Mouse (Mus musculus) heart, adult 2 months (tissue): ENCODE data around the gene Ghr. TPM values are rescaled to one million over a fixed set of nuclear protein-coding genes. Genes with fewer than 3 reads are reported as not detected.

Experiments
- DNase-seq, 2 experiments: peaks; one replicate each; pipeline ENCODE4 v3.0.0; 2021
- H3K27ac ChIP-seq: fragments of 200-600 bp; 2 replicates; pipeline ENCODE4 v1.8.1; 2022
- H3K27me3 ChIP-seq: fragments of 200-500 bp; 2 replicates; pipeline ENCODE4 v1.6.1; 2012; ENCODE audit warnings: mild to moderate bottlenecking, low read length, inconsistent platforms, mixed read lengths; ENCODE audit not compliant: control insufficient read depth, insufficient read depth
- H3K36me3 ChIP-seq: fragments of 200-500 bp; 2 replicates; pipeline ENCODE4 v1.6.1; 2012; ENCODE audit warnings: low read length, inconsistent platforms; ENCODE audit not compliant: control insufficient read depth, insufficient read depth
- H3K4me1 ChIP-seq: fragments of 200-500 bp; 2 replicates; pipeline ENCODE4 v1.6.1; 2011; ENCODE audit warnings: low read length; ENCODE audit not compliant: control insufficient read depth, insufficient read depth
- H3K4me3 ChIP-seq: fragments of 200-600 bp; 2 replicates; pipeline ENCODE4 v1.8.1; 2022
- H3K79me2 ChIP-seq: fragments of 200-500 bp; replicated peaks from 2 replicates; pipeline ENCODE4 v1.6.1; 2012; ENCODE audit warnings: mild to moderate bottlenecking, inconsistent platforms, low read length, moderate library complexity, mixed read lengths; ENCODE audit not compliant: control insufficient read depth, insufficient read depth
- H3K9ac ChIP-seq: fragments of 200-500 bp; 2 replicates; pipeline ENCODE4 v1.6.1; 2012; ENCODE audit warnings: low read depth, mild to moderate bottlenecking, control low read depth, inconsistent platforms, low read length, mixed read lengths
- CTCF ChIP-seq: fragments of 200-600 bp; IDR thresholded peaks from 2 replicates; pipeline ENCODE4 v1.8.1; 2022; ENCODE audit warnings: antibody characterized with exemption, mild to moderate bottlenecking, moderate library complexity
- EP300 ChIP-seq: fragments of 200-500 bp; IDR thresholded peaks from 2 replicates; pipeline ENCODE4 v1.6.1; 2011; ENCODE audit warnings: low read depth, low read length, control low read depth; ENCODE audit not compliant: insufficient read depth
- POLR2A ChIP-seq: fragments of 200-500 bp; IDR thresholded peaks from 2 replicates; pipeline ENCODE4 v1.6.1; 2011; ENCODE audit warnings: mild to moderate bottlenecking, low read depth, low read length, control low read depth; ENCODE audit not compliant: insufficient read depth
- WGBS: fragments of 180-500 bp; shearing (Covaris S2); methylation state at CpG from one replicate; pipeline ENCODE4 v1.1.7; 2018; 5-methylcytosine and 5-hydroxymethylcytosine counted together
- intact Hi-C: fragments of 180-260 bp; cut with DNase I; formaldehyde crosslinking; loops from one replicate; pipeline ENCODE4 v1.15.1; 2025
- polyA plus RNA-seq: library from polyadenylated mRNA; depleted of rRNA; stranded (reverse); fragments of >200 nt; gene quantifications from 2 replicates; pipeline ENCODE4 v1.2.3, GENCODE M21; 2012
- total RNA-seq, 2 experiments: library from RNA; stranded (reverse); gene quantifications; 2 replicates each; pipeline ENCODE4 v1.2.3; 2021

Gene Ghr
- total and polyA plus RNA-seq, 3 experiments: 46.1 to 161 (median 160) TPM

GRCm38 (mm10) chr15:3511639-3512171 lies 71.6 kb downstream of the Ghr start:
- intact Hi-C loops: no loop called here
- H3K4me3 ChIP-seq: no peak overlapping the region
- peaks cover 18% of the 10 kb centered on the region for H3K36me3 ChIP-seq
- WGBS: 86% methylated on average over 2 of the region's 2 CpGs
- H3K27ac ChIP-seq: no peak overlapping the region
- no peak overlapping the region for H3K9ac ChIP-seq
- H3K79me2 ChIP-seq: no peaks in the 10 kb centered on the region
- TF ChIP-seq CTCF (no peak), POLR2A (no peak), EP300 (no peak)
- DNase-seq: no peak
- H3K4me1 ChIP-seq: peaks cover 14% of the 10 kb centered on the region
- H3K27me3 ChIP-seq: no peaks in the 10 kb centered on the region

- Histone ChIP-seq H3K4me1 (peaks cover 18% of the 10 kb centered on the region), H3K27ac (peak overlapping the region; percentile 57), H3K4me3 (no peak overlapping the region), H3K27me3 (no peaks in the 10 kb centered on the region), H3K79me2 (peaks cover under 1% of the 10 kb centered on the region; the same call in 1 of the 2 replicates), H3K36me3 (peaks cover 31% of the 10 kb centered on the region), H3K9ac (no peak overlapping the region)
- no peak for TF ChIP-seq POLR2A
- peak; percentile 96 for TF ChIP-seq EP300
- peak; percentile 24 for TF ChIP-seq CTCF
- 53% methylated on average over 3 of the region's 3 CpGs for WGBS
- peak; percentile 66 to 84 for DNase-seq
- intact Hi-C loops: loop anchor here (5.0 kb wide), 2 partner anchors 73 to 152 kb away; partner anchors contain the start of gene Ghr
Observed at GRCm38 (mm10) chr15:3509089-3509488, 74.2 kb downstream of the Ghr start.

- Histone ChIP-seq H3K27ac (no peak overlapping the region), H3K9ac (no peak overlapping the region), H3K36me3 (peaks cover 28% of the 10 kb centered on the region), H3K27me3 (no peaks in the 10 kb centered on the region), H3K4me1 (peaks cover 20% of the 10 kb centered on the region), H3K79me2 (peaks cover 2% of the 10 kb centered on the region; the same call in 1 of the 2 replicates), H3K4me3 (no peak overlapping the region)
- WGBS: 81% methylated on average over 2 of the region's 2 CpGs
- no peak for TF ChIP-seq EP300
- TF ChIP-seq CTCF: no peak
- TF ChIP-seq POLR2A: no peak
- DNase-seq: no peak
- intact Hi-C loops: loop anchor here (5.0 kb wide), 2 partner anchors 75 to 150 kb away; partner anchors contain the start of gene Ghr
Observed at GRCm38 (mm10) chr15:3507329-3507728, 76.0 kb downstream of the Ghr start.

DNA sequence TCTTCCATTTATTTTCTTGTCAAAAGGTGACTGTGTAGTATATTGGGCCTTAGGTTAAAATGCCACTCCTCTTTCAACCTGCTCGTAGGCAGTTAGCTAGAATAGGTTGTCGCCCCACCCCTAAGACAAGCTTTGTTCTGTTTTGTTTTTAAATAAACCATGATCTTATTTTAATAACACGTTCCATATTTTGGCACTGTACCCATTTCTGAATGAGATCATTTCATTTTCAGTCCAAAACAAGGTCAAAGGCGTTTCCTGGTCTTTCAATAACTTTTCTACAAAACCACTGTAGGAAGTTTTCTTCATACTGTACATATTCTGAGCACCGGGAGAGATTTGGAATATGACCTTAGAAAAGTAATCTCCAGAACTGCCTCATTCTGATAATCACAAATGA lies 78.6 kb downstream of the Ghr start:
- Histone ChIP-seq H3K4me3 (no peak overlapping the region), H3K36me3 (peaks cover 30% of the 10 kb centered on the region), H3K27me3 (no peaks in the 10 kb centered on the region), H3K9ac (no peak overlapping the region), H3K79me2 (peaks cover 2% of the 10 kb centered on the region; the same call in 1 of the 2 replicates), H3K27ac (peak overlapping the region; percentile 42), H3K4me1 (peaks cover 16% of the 10 kb centered on the region)
- TF ChIP-seq POLR2A: no peak
- intact Hi-C loops: loop anchor here (5.0 kb wide), 2 partner anchors 78 to 147 kb away; partner anchors contain the start of gene Ghr
- 16% methylated on average over 5 of the region's 5 CpGs for WGBS
- DNase-seq: no peak

DNA sequence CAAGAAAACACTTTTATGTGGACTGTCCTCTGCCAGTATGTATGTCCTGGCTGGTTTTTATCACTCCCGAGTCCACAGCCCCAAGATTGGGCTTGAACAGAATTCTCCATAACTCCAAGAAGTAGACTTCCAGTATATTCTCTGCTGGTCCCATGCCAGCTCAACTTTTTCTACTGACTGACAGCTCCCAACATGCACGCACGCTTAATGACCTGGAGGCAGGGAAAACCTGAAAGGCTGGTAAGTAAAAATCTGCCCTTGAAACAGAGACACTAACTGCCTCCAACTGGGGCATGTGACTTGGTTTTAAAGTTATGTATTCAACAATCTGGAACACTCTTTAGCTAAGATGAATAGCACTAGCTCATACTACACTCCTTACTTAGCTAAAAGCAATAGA lies 81.6 kb downstream of the Ghr start:
- intact Hi-C loops: no loop called here
- Histone ChIP-seq H3K4me1 (peaks cover 10% of the 10 kb centered on the region), H3K9ac (no peak overlapping the region), H3K27me3 (no peaks in the 10 kb centered on the region), H3K4me3 (no peak overlapping the region), H3K27ac (peak overlapping the region; percentile 34; the same call in 1 of the 2 replicates), H3K79me2 (peaks cover 2% of the 10 kb centered on the region; the same call in 1 of the 2 replicates), H3K36me3 (peaks cover 32% of the 10 kb centered on the region)
- TF ChIP-seq POLR2A (no peak), CTCF (no peak), EP300 (no peak)
- 77% methylated on average over 3 of the region's 3 CpGs for WGBS
- DNase-seq: no peak

DNA sequence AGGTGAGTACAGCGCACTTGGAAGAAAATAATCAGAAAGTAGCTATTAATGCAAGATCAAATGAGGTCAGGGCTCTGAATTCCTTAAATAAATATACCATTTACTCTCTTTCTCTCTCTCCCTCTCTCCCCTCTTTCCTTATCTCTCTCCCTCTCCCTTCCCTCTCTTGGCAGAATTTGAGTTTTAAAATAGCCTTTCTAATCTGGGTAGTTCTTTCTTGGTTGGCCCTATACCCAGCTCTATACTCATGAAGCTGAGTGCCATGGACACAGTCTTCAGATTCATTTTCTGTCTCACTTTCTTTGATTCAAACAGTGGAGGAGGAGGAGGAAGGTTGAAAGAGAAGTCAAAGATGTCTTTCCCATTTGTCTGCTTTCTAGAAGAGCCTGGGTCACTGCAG lies 84.3 kb downstream of the Ghr start:
- TF ChIP-seq EP300 (no peak), POLR2A (no peak), CTCF (no peak)
- H3K27ac ChIP-seq: peak overlapping the region; percentile 51
- no peak overlapping the region for H3K9ac ChIP-seq
- peaks cover under 1% of the 10 kb centered on the region; the same call in 1 of the 2 replicates for H3K79me2 ChIP-seq
- no peaks in the 10 kb centered on the region for H3K27me3 ChIP-seq
- H3K4me3 ChIP-seq: no peak overlapping the region
- DNase-seq: no peak
- peaks cover 21% of the 10 kb centered on the region for H3K36me3 ChIP-seq
- 53% methylated on average over 1 of the region's 1 CpGs for WGBS
- peaks cover 6% of the 10 kb centered on the region for H3K4me1 ChIP-seq
- intact Hi-C loops: loop anchor here (5.0 kb wide), 1 partner anchor 42 kb away; no protein-coding TSS in a partner anchor
